Mouse (Mus musculus): ENCODE measurements around the gene Thyn1.

Thyn1 gene

GRCm38 (mm10) chr9:26999461-27000395 lies at the start of gene Thyn1, which contains the start of gene Acad8:
Gene Thyn1 (plus strand): TSS chr9:26999710.
Gene Acad8 (minus strand): TSS chr9:26999566.
- peak; percentile 97 for DNase-seq

- DNase-seq, result no peak
These were observed 21.8 kb upstream of the Thyn1 start for GRCm38 (mm10) chr9:26977754-26978153.

GRCm38 (mm10) chr9:26978776-26979175 lies 20.7 kb upstream of the Thyn1 start:
- DNase-seq, result no peak

GRCm38 (mm10) chr9:26985090-26985613 lies 14.4 kb upstream of the Thyn1 start:
- DNase-seq, result no peak

GRCm38 (mm10) chr9:26985668-26986277 lies 13.7 kb upstream of the Thyn1 start:
- no peak for DNase-seq

- DNase-seq, result no peak
These were observed 9.3 kb upstream of the Thyn1 start for GRCm38 (mm10) chr9:26990181-26990580.

GRCm38 (mm10) chr9:26993118-26993517 lies 6.4 kb upstream of the Thyn1 start:
- no peak for DNase-seq

- no peak for DNase-seq
These were observed 5.6 kb upstream of the Thyn1 start for GRCm38 (mm10) chr9:26993900-26994299.

- DNase-seq, result no peak
These were observed 2.4 kb upstream of the Thyn1 start for GRCm38 (mm10) chr9:26997062-26997461.

GRCm38 (mm10) chr9:26997501-26997900 lies 2.0 kb upstream of the Thyn1 start:
- no peak for DNase-seq

GRCm38 (mm10) chr9:26998669-26999460 lies 645 bp upstream of the Thyn1 start:
- DNase-seq, result no peak

- DNase-seq, result no peak
These were observed 5.7 kb downstream of the Thyn1 start for GRCm38 (mm10) chr9:27005231-27005630.

- no peak for DNase-seq
These were observed 6.4 kb downstream of the Thyn1 start for GRCm38 (mm10) chr9:27005933-27006332.

GRCm38 (mm10) chr9:27006866-27007265 lies 7.4 kb downstream of the Thyn1 start:
- DNase-seq, result no peak

- DNase-seq, result no peak
These were observed 9.7 kb downstream of the Thyn1 start for GRCm38 (mm10) chr9:27009231-27009630.

- DNase-seq, result no peak
These were observed 12.1 kb downstream of the Thyn1 start for GRCm38 (mm10) chr9:27011572-27011971.

GRCm38 (mm10) chr9:27018961-27019360 lies 19.5 kb downstream of the Thyn1 start:
- DNase-seq, result no peak

- no peak for DNase-seq
These were observed 24.2 kb downstream of the Thyn1 start for GRCm38 (mm10) chr9:27023681-27024080.

GRCm38 (mm10) chr9:27026708-27027107 lies 27.2 kb downstream of the Thyn1 start:
- DNase-seq, result no peak

GRCm38 (mm10) chr9:27029022-27029827 lies 29.7 kb downstream of the Thyn1 start:
- peak; percentile 45 for DNase-seq

- DNase-seq, result peak; percentile 96
These were observed 30.6 kb downstream of the Thyn1 start, which contains the start of the genes Vps26b and Ncapd3 for GRCm38 (mm10) chr9:27029828-27030762. Gene Vps26b (minus strand): TSS chr9:27030065. Gene Ncapd3 (plus strand): TSS chr9:27030175.

All from right cerebral cortex, postnatal 14 days (tissue).